Mouse (Mus musculus) adrenal gland, adult 2 months (tissue): Measurements from ENCODE around the gene Tet1. TPM values are rescaled to one million over a fixed set of nuclear protein-coding genes. Genes with fewer than 3 reads are reported as not detected.
"Not testable (repeated sequence)": the region's sequence is repeated elsewhere in the genome, so short reads cannot be mapped to it uniquely, and the experiment has no call there.

Source experiments
- DNase-seq: peaks from one replicate; pipeline ENCODE4 v3.0.0; 2021
- long read RNA-seq: library from polyadenylated mRNA; stranded (forward); transcript quantifications from one replicate; pipeline ENCODE4 v2.0.0, GENCODE M21; 2021
- polyA plus RNA-seq: library from polyadenylated mRNA; depleted of rRNA; stranded (reverse); fragments of >200 nt; gene quantifications from 2 replicates; pipeline ENCODE4 v1.2.3, GENCODE M21; 2012; rRNA removed
- total RNA-seq, 2 experiments: library from RNA; stranded (reverse); gene quantifications; 2 replicates each; pipeline ENCODE4 v1.2.3; 2021

Gene Tet1
- total RNA-seq (1 to 10 TPM; 2.7 to 3.0 TPM), polyA plus RNA-seq (0.44 and 0.52 TPM in 2 replicates)
- long read RNA-seq, result 0 reads

- DNase-seq, result not testable (repeated sequence)
Measured at GRCm38 (mm10) chr10:62908896-62909295, at the start of gene Tet1. TSS of gene Tet1 (minus strand) at chr10:62908996.

GRCm38 (mm10) chr10:62948551-62948950 lies 39.8 kb upstream of the Tet1 start:
- DNase-seq, result no peak

- peak; percentile 87 for DNase-seq
Measured at GRCm38 (mm10) chr10:62946738-62947471, 38.1 kb upstream of the Tet1 start, which contains the start of gene Dna2. TSS of gene Dna2 (plus strand) at chr10:62947026.

GRCm38 (mm10) chr10:62944975-62945580 lies 36.3 kb upstream of the Tet1 start:
- no peak for DNase-seq

GRCm38 (mm10) chr10:62932381-62932780 lies 23.6 kb upstream of the Tet1 start:
- no peak for DNase-seq

- DNase-seq, result no peak
Measured at GRCm38 (mm10) chr10:62924096-62924635, 15.4 kb upstream of the Tet1 start.

- DNase-seq, result no peak
Measured at GRCm38 (mm10) chr10:62920766-62921156, 12.0 kb upstream of the Tet1 start.

- peak; percentile 95 for DNase-seq
Measured at GRCm38 (mm10) chr10:62919925-62920765, 11.3 kb upstream of the Tet1 start, which contains the start of gene Slc25a16. TSS of gene Slc25a16 (plus strand) at chr10:62920633.

GRCm38 (mm10) chr10:62918985-62919384 lies 10.2 kb upstream of the Tet1 start:
- no peak for DNase-seq

GRCm38 (mm10) chr10:62911120-62911519 lies 2.3 kb upstream of the Tet1 start:
- DNase-seq, result no peak

- DNase-seq, result no peak
Measured at GRCm38 (mm10) chr10:62906336-62906735, 2.5 kb downstream of the Tet1 start.

- no peak for DNase-seq
Measured at GRCm38 (mm10) chr10:62902829-62903228, 6.0 kb downstream of the Tet1 start.

GRCm38 (mm10) chr10:62901826-62902225 lies 7.0 kb downstream of the Tet1 start:
- no peak for DNase-seq

- DNase-seq, result no peak
Measured at GRCm38 (mm10) chr10:62900144-62900543, 8.7 kb downstream of the Tet1 start.

- DNase-seq, result no peak
Measured at GRCm38 (mm10) chr10:62898061-62898460, 10.7 kb downstream of the Tet1 start.

- DNase-seq, result no peak
Measured at GRCm38 (mm10) chr10:62897437-62897836, 11.4 kb downstream of the Tet1 start.

- DNase-seq, result no peak
Measured at GRCm38 (mm10) chr10:62896774-62897173, 12.0 kb downstream of the Tet1 start.

GRCm38 (mm10) chr10:62896035-62896434 lies 12.8 kb downstream of the Tet1 start:
- DNase-seq, result no peak

GRCm38 (mm10) chr10:62895386-62895785 lies 13.4 kb downstream of the Tet1 start:
- no peak for DNase-seq

- DNase-seq, result no peak
Measured at GRCm38 (mm10) chr10:62894447-62894846, 14.3 kb downstream of the Tet1 start.

- DNase-seq, result no peak
Measured at GRCm38 (mm10) chr10:62893356-62893884, 15.4 kb downstream of the Tet1 start.
